Mouse (Mus musculus): ENCODE results near the gene Gm2696. TPM values are rescaled to one million over a fixed set of nuclear protein-coding genes. Genes with fewer than 3 reads are reported as not detected.
"Not testable (repeated sequence)": the region's sequence is repeated elsewhere in the genome, so short reads cannot be mapped to it uniquely, and the experiment has no call there.

Gm2696 gene
- polyA plus RNA-seq, 1 experiment: not detected

DNA sequence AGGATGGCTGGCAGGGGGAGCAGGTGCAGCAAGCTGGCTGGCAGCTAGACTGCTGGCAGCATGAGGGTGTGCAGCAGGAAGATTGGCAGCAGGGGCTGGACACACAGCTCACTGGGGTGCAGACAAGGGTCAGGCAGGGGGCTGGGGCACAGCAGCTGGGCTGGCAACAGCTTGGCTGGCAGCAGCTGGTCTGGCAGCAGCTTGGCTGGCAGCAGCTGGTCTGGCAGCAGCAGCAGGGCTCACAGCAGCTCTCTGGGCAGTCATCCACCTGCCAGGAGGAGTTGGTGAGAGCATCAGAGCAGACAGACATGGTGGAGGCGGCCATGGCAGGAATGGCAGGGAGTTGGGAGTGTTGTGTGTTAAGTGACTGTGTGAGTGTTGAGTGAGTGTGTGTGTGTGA is 26.6 kb upstream of the Gm2696 start, which contains the start of gene Gm7137:
Gene Gm7137 (minus strand): TSS at position 325 of the 400 bp plus-strand sequence.
- H3K36me3 ChIP-seq (ENCODE audit: control insufficient read depth, insufficient read depth); H3K27me3 ChIP-seq (ENCODE audit: control insufficient read depth, insufficient read depth, insufficient read length); H3ac ChIP-seq (ENCODE audit: control insufficient read depth, insufficient read length); H3K79me2 ChIP-seq (ENCODE audit: control insufficient read depth, insufficient read depth); H3K4me3 ChIP-seq; H3K4me2 ChIP-seq (ENCODE audit: low read depth): not testable (repeated sequence)
- TF ChIP-seq MYOG (IDR thresholded peaks at IDR 0.05; ENCODE audit: control insufficient read depth in 1 of 3, insufficient read depth in 1 of 3, insufficient read length in 2 of 3, low read depth in 2 of 3) (peak in 1 of 3 experiments; percentile 45), MYOD1 (IDR thresholded peaks at IDR 0.05; ENCODE audit: control insufficient read depth in 1 of 3, insufficient read length in 2 of 3, low read depth in 2 of 3) (peak in 2 of 3 experiments; percentile 16 to 56), TCF3 (IDR thresholded peaks at IDR 0.05; ENCODE audit: insufficient read length, low read depth) (peak; percentile 49)

DNA sequence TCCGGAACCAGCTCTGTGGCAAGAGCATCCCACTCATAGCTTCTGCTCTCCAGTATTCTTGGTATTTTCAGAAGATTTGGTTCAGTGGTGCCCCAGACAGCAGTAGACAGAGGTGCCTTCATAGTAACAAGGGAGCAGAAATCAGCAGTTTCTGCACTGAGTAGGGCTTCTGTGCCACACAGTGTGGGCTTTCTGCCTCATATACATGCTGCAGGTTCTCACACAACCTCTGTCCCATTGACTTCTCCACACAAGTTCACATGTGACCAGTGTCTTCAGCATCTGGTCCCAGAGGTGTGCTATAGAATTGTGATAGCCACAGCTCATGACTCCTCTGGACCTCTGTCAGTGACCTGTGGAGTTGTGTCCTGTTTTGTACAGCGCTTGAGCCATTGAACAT is 25.9 kb upstream of the Gm2696 start:
- no peaks in the 10 kb centered on the region for H3K79me2 ChIP-seq (ENCODE audit: control insufficient read depth, insufficient read depth)
- no peak for TF ChIP-seq TCF3 (IDR thresholded peaks at IDR 0.05; ENCODE audit: insufficient read length, low read depth)
- no peak overlapping the region for H3ac ChIP-seq (ENCODE audit: control insufficient read depth, insufficient read length)
- no peak overlapping the region for H3K4me2 ChIP-seq (ENCODE audit: low read depth)
- H3K27me3 ChIP-seq (ENCODE audit: control insufficient read depth, insufficient read depth, insufficient read length): peaks cover 6% of the 10 kb centered on the region
- H3K36me3 ChIP-seq (ENCODE audit: control insufficient read depth, insufficient read depth): no peaks in the 10 kb centered on the region
- no peak overlapping the region for H3K4me3 ChIP-seq

DNA sequence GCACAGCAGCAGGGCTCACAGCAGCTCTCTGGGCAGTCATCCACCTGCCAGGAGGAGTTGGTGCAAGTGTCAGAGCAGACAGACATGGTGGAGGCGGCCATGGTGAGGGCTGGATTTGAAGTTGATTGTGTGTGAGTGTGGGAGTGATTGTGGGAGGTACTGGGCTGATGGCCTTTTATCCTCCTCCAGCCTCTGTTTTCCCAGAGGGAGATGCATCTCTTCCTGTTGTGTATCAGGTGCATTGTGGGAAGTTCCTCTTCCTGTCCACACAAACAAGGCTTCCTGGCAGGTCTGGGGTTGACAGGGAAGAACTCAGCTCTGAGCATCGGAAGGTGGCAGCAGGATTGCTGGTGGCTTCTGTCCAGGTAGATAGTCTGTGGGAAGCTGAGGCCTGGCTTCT is 19.5 kb upstream of the Gm2696 start, which contains the start of gene Gm9639:
Gene Gm9639 (minus strand): TSS at position 101 of the 400 bp plus-strand sequence.
- Histone ChIP-seq H3ac (ENCODE audit: control insufficient read depth, insufficient read length) (no peak within 1 kb of the TSS), H3K79me2 (ENCODE audit: control insufficient read depth, insufficient read depth) (no peaks in the 10 kb centered on the region), H3K4me3 (no peak within 1 kb of the TSS), H3K4me2 (ENCODE audit: low read depth) (no peak within 1 kb of the TSS), H3K36me3 (ENCODE audit: control insufficient read depth, insufficient read depth) (no peaks in the 10 kb centered on the region), H3K27me3 (ENCODE audit: control insufficient read depth, insufficient read depth, insufficient read length) (peaks cover 14% of the 10 kb centered on the region)
- TF ChIP-seq MAX (IDR thresholded peaks at IDR 0.05; ENCODE audit: low read depth): no peak
- no peak for TF ChIP-seq REST (IDR thresholded peaks at IDR 0.05; ENCODE audit: insufficient read depth, insufficient read length)
- TF ChIP-seq MYOD1 (IDR thresholded peaks at IDR 0.05; ENCODE audit: control insufficient read depth in 1 of 3, insufficient read length in 2 of 3, low read depth in 2 of 3): no peak
- no peak for TF ChIP-seq TCF3 (IDR thresholded peaks at IDR 0.05; ENCODE audit: insufficient read length, low read depth)
- TF ChIP-seq POLR2AphosphoS2 (IDR thresholded peaks at IDR 0.05; ENCODE audit: insufficient read length, low read depth): no peak
- no peak for TF ChIP-seq CEBPB (IDR thresholded peaks at IDR 0.05; ENCODE audit: insufficient read depth, poor library complexity, severe bottlenecking)
- no peak for TF ChIP-seq SRF (IDR thresholded peaks at IDR 0.05; ENCODE audit: control insufficient read depth, insufficient read length, low read depth)

DNA sequence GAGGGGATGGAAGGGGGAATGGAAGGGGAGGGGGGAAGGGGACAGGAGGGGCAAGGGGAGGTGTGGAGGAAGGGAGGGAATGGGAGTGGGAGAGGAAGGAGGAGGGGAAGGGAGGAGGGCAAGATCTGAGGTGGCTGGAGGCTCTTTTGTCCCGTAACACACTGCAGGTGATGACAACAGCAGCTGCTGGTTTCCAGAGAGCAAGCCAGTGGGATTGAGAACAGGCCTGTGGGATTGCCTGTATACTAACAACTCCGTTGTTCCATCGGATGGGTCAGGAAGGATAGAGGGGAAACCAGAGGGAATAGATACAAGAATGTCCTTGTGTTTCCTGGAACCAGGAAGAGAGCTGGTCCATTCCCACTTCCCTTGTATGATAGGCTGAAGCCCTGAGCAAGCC is 16.8 kb upstream of the Gm2696 start:
- Histone ChIP-seq H3K36me3 (ENCODE audit: control insufficient read depth, insufficient read depth) (no peaks in the 10 kb centered on the region), H3K27me3 (ENCODE audit: control insufficient read depth, insufficient read depth, insufficient read length) (peaks cover 14% of the 10 kb centered on the region), H3K79me2 (ENCODE audit: control insufficient read depth, insufficient read depth) (no peaks in the 10 kb centered on the region), H3K4me2 (ENCODE audit: low read depth) (no peak overlapping the region), H3ac (ENCODE audit: control insufficient read depth, insufficient read length) (no peak overlapping the region), H3K4me3 (no peak overlapping the region)
- TF ChIP-seq MAX (IDR thresholded peaks at IDR 0.05; ENCODE audit: low read depth) (no peak), SRF (IDR thresholded peaks at IDR 0.05; ENCODE audit: control insufficient read depth, insufficient read length, low read depth) (no peak), REST (IDR thresholded peaks at IDR 0.05; ENCODE audit: insufficient read depth, insufficient read length) (no peak), CEBPB (IDR thresholded peaks at IDR 0.05; ENCODE audit: insufficient read depth, poor library complexity, severe bottlenecking) (no peak), POLR2A (IDR thresholded peaks at IDR 0.05; ENCODE audit: insufficient read length, low read depth) (no peak), MYOD1 (IDR thresholded peaks at IDR 0.05; ENCODE audit: control insufficient read depth in 1 of 3, insufficient read length in 2 of 3, low read depth in 2 of 3) (no peak)

DNA sequence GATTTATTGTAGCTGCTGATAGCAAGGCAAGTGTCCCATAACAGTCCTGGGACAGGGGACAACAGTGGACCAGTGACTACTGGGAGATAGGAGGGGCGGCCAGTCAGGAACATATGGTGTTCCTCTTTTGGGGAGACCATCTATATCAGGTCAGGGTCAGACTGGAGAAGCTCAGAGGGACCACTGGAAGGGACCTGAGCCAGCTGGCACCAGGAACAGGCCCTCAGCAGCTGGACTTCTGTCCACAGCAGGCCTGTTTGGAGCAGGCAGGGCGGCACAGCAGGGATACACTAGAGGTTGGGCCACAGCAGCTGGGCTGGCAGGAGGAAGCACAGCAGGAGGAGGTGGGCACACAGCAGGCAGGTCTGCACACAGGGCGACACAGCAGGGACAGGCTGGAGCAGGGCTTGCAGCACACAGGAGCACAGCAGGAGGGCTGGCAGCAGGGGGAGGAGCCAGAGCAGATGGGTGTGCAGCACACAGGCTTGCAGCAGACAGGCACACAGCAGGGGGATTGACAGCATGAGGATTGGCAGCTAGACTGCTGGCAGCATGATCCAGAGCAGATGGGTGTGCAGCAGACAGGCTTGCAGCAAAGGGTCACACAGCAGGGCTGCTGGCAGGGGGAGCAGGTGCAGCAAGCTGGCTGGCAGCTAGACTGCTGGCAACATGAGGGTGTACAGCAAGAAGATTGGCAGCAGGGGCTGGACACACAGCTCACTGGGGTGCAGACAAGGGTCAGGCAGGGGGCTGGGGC is 16.1 kb upstream of the Gm2696 start:
- H3K36me3 ChIP-seq (ENCODE audit: control insufficient read depth, insufficient read depth); H3ac ChIP-seq (ENCODE audit: control insufficient read depth, insufficient read length); H3K79me2 ChIP-seq (ENCODE audit: control insufficient read depth, insufficient read depth); H3K4me3 ChIP-seq; H3K4me2 ChIP-seq (ENCODE audit: low read depth): not testable (repeated sequence)
- peaks cover 14% of the 10 kb centered on the region for H3K27me3 ChIP-seq (ENCODE audit: control insufficient read depth, insufficient read depth, insufficient read length)

GRCm38 (mm10) chr10:77798921-77799508 is 15.5 kb upstream of the Gm2696 start, which contains the start of gene Gm19668:
Gm19668 (minus strand) TSS chr10:77799133.
- no peak within 1 kb of the TSS for H3K4me2 ChIP-seq (ENCODE audit: low read depth)
- no peaks in the 10 kb centered on the region for H3K79me2 ChIP-seq (ENCODE audit: control insufficient read depth, insufficient read depth)
- H3K27me3 ChIP-seq (ENCODE audit: control insufficient read depth, insufficient read depth, insufficient read length): peaks cover 14% of the 10 kb centered on the region
- no peak for TF ChIP-seq MYOG (IDR thresholded peaks at IDR 0.05; ENCODE audit: control insufficient read depth in 1 of 3, insufficient read depth in 1 of 3, insufficient read length in 2 of 3, low read depth in 2 of 3)
- peak in 1 of 3 experiments; percentile 38 for TF ChIP-seq MYOD1 (IDR thresholded peaks at IDR 0.05; ENCODE audit: control insufficient read depth in 1 of 3, insufficient read length in 2 of 3, low read depth in 2 of 3)
- H3ac ChIP-seq (ENCODE audit: control insufficient read depth, insufficient read length): no peak within 1 kb of the TSS
- H3K36me3 ChIP-seq (ENCODE audit: control insufficient read depth, insufficient read depth): no peaks in the 10 kb centered on the region
- no peak within 1 kb of the TSS for H3K4me3 ChIP-seq

Measured in myocyte (in vitro differentiated cells).